Mouse (Mus musculus): ENCODE data around the gene Ptbp3. TPM values are rescaled to one million over a fixed set of nuclear protein-coding genes. Genes with fewer than 3 reads are reported as not detected.
A peak's percentile ranks its signal among the peaks of the same experiment; 100 is the strongest.
"Not testable (repeated sequence)": the region's sequence is repeated elsewhere in the genome, so short reads cannot be mapped to it uniquely, and the experiment has no call there.

The Ptbp3 gene
- total and polyA plus RNA-seq, 2 experiments = 24.1 to 52.6 TPM

DNA sequence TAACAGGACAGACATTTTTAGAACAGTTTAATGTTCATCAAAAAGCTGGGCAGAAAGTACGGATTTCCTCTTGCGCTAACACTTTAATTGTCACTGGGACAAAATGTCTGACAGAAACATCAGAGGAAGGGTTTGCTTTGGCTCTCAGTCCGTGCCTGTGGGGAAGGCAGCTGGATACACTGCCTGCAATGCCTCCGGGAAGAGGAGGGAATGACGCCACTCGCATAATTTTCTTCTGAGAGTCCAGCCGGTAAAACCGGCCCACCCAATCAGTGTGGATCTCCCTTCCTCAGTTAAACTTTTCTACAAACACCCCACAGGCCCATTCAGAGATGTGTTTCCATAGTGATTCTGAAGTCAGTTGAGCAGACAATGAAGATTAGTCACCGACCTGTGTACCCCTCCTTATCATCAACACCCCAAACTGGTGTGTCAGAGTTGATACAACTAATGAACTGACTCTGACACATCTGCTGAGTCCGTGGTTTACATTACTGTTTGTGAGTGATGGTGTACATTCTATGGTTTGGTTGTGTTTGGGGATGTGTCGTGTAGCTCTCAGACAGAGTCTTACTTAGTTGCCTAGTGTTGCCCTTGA lies 23.5 kb upstream of the Ptbp3 start:
- TF ChIP-seq CTCF (IDR thresholded peaks at IDR 0.05; ENCODE audit: low read depth, low read length) (no peak), POLR2A (IDR thresholded peaks at IDR 0.05; ENCODE audit: extremely low read depth, insufficient read depth, low read length) (no peak)
- no peak for DNase-seq (ENCODE audit: extremely low read depth, low read depth, low spot score)
- Histone ChIP-seq H3K27ac (replicated peaks; ENCODE audit: insufficient read depth, low read depth, low read length) (no peak overlapping the region), H3K4me3 (ENCODE audit: insufficient read depth, low read depth, low read length) (no peak overlapping the region), H3K4me1 (ENCODE audit: control insufficient read depth, insufficient read depth, low read length) (0 out of 2 replicates have a peak, but pooled peaks cover 5% of the 10 kb centered on the region), H3K36me3 (ENCODE audit: control insufficient read depth, insufficient read depth, low read length) (no peaks in the 10 kb centered on the region), H3K79me2 (ENCODE audit: control insufficient read depth, insufficient read depth, low read length) (no peaks in the 10 kb centered on the region), H3K9ac (ENCODE audit: low read depth, low read length) (no peak overlapping the region), H3K27me3 (ENCODE audit: control insufficient read depth, insufficient read depth, low read length) (no peaks in the 10 kb centered on the region)
- WGBS = 92% methylated on average over 11 of the region's 11 CpGs

DNA sequence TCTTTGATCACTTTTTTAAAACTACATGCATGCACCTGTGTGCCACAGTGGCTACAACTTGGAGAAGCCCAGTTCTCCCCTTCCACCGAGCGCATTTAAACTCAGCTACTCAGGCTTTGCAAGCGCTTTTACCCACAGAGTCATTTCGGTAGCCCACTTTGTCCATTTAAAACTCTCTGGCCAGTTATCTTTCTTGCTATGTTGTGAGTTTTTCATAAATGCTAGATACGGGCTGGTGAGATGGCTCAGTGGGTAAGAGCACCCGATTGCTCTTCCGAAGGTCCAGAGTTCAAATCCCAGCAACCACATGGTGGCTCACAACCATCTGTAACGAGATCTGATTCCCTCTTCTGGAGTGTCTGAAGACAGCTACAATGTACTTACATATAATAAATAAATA lies 21.4 kb upstream of the Ptbp3 start:
- H3K9ac ChIP-seq (ENCODE audit: low read depth, low read length); DNase-seq (ENCODE audit: extremely low read depth, low read depth, low spot score); H3K4me1 ChIP-seq (ENCODE audit: control insufficient read depth, insufficient read depth, low read length); H3K79me2 ChIP-seq (ENCODE audit: control insufficient read depth, insufficient read depth, low read length); H3K36me3 ChIP-seq (ENCODE audit: control insufficient read depth, insufficient read depth, low read length); H3K27me3 ChIP-seq (ENCODE audit: control insufficient read depth, insufficient read depth, low read length); H3K4me3 ChIP-seq (ENCODE audit: insufficient read depth, low read depth, low read length); H3K27ac ChIP-seq (replicated peaks; ENCODE audit: insufficient read depth, low read depth, low read length): not testable (repeated sequence)
- 92% methylated on average over 8 of the region's 8 CpGs for WGBS

DNA sequence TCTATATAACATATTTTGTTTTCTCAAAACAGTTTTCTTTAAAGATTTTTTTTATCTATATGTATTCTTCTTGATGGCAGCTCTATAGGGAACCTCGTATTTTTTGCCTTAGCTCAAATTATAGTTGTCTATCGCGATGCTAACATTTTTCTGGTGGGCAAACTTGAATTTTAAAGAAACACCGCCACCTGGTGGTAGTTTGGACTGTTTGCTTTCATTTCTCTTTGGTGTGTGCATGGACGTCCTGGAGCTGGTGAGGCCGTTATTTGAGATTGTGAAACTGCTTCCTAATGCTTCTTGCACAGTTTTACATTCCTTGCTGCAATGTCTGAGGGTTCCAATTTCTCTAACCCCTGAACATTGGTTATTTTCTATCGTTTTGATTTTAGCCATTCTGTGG lies 20.4 kb upstream of the Ptbp3 start:
- Histone ChIP-seq H3K4me1 (ENCODE audit: control insufficient read depth, insufficient read depth, low read length) (peaks cover 5% of the 10 kb centered on the region; the same call in 1 of the 2 replicates), H3K79me2 (ENCODE audit: control insufficient read depth, insufficient read depth, low read length) (no peaks in the 10 kb centered on the region), H3K4me3 (ENCODE audit: insufficient read depth, low read depth, low read length) (no peak overlapping the region), H3K36me3 (ENCODE audit: control insufficient read depth, insufficient read depth, low read length) (no peaks in the 10 kb centered on the region), H3K27ac (replicated peaks; ENCODE audit: insufficient read depth, low read depth, low read length) (no peak overlapping the region), H3K9ac (ENCODE audit: low read depth, low read length) (no peak overlapping the region), H3K27me3 (ENCODE audit: control insufficient read depth, insufficient read depth, low read length) (no peaks in the 10 kb centered on the region)
- DNase-seq (ENCODE audit: extremely low read depth, low read depth, low spot score) = peak; percentile 78
- 1% methylated on average over 7 of the region's 7 CpGs for WGBS
- TF ChIP-seq POLR2A (IDR thresholded peaks at IDR 0.05; ENCODE audit: extremely low read depth, insufficient read depth, low read length) (no peak), CTCF (IDR thresholded peaks at IDR 0.05; ENCODE audit: low read depth, low read length) (peak; percentile 29)

DNA sequence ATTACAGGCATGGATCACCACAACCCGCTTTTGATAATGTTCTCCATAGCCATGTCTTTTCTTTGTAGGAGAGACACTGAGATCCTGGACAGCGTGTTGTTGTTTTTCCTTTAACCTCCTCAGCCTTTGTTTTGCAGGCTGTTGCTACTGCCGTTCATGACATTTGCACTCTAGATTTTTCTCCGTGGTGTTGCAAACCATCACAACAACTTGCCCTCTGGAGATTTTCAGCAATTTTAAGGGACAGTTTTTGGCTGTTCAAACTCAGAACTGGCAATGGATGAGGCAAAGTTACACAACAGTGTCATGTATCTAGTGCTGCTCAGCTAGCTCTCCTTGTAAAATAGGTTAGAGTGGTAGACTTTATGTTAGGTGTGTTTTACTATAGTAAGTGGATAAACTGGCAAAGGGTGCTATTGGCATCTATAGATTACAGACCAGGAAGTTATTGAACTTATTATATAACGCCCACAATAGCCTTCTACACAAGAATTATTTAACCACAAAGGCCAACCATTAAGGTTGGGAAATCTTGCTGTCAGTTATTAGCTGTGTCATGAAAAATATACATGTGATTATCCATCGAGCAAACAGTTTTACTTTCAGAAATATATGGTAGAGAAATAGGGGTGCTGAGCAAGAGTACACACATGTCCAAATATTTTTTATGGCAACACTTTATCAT lies 18.6 kb upstream of the Ptbp3 start:
- no peak for TF ChIP-seq POLR2A (IDR thresholded peaks at IDR 0.05; ENCODE audit: extremely low read depth, insufficient read depth, low read length)
- no peak for TF ChIP-seq CTCF (IDR thresholded peaks at IDR 0.05; ENCODE audit: low read depth, low read length)
- Histone ChIP-seq H3K27me3 (ENCODE audit: control insufficient read depth, insufficient read depth, low read length) (no peaks in the 10 kb centered on the region), H3K27ac (replicated peaks; ENCODE audit: insufficient read depth, low read depth, low read length) (peak overlapping the region; percentile 88), H3K4me3 (ENCODE audit: insufficient read depth, low read depth, low read length) (no peak overlapping the region), H3K9ac (ENCODE audit: low read depth, low read length) (no peak overlapping the region), H3K4me1 (ENCODE audit: control insufficient read depth, insufficient read depth, low read length) (peaks cover 5% of the 10 kb centered on the region; the same call in 1 of the 2 replicates), H3K36me3 (ENCODE audit: control insufficient read depth, insufficient read depth, low read length) (no peaks in the 10 kb centered on the region), H3K79me2 (ENCODE audit: control insufficient read depth, insufficient read depth, low read length) (no peaks in the 10 kb centered on the region)
- 38% methylated on average over 6 of the region's 6 CpGs for WGBS
- peak; percentile 95 for DNase-seq (ENCODE audit: extremely low read depth, low read depth, low spot score)

DNA sequence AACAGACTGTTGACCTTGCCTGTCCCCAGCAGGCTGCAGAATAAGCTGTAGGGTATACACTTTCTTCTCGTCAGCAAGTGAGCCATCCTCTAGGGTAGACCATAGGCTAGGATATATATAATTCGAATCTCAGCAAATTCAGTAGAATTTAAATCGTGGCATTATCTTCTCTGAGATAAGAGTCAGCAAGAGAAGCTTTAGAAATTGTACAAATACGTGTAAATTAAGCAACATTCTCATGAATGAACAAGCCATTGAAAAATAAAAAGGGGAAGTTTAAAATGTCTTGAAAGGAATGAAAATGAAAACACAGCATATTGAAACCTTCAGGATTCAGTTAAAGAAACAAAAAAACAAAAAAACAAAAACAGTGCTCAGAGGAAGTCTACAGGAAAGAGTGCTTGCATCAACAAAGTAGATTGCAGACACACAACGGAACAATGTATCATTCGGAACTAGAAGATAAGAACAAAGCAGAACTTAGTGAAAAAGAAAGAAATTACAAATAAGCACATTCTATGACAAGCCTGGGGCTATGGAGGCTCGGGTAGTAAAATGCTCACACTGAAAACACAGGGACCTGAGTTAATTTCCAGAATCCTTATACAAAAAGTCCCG lies 16.5 kb upstream of the Ptbp3 start:
- TF ChIP-seq CTCF (IDR thresholded peaks at IDR 0.05; ENCODE audit: low read depth, low read length) (no peak), POLR2A (IDR thresholded peaks at IDR 0.05; ENCODE audit: extremely low read depth, insufficient read depth, low read length) (no peak)
- WGBS = 74% methylated on average over 8 of the region's 8 CpGs
- no peak overlapping the region for H3K9ac ChIP-seq (ENCODE audit: low read depth, low read length)
- H3K4me3 ChIP-seq (ENCODE audit: insufficient read depth, low read depth, low read length) = no peak overlapping the region
- no peaks in the 10 kb centered on the region for H3K27me3 ChIP-seq (ENCODE audit: control insufficient read depth, insufficient read depth, low read length)
- DNase-seq (ENCODE audit: extremely low read depth, low read depth, low spot score) = no peak
- no peaks in the 10 kb centered on the region for H3K79me2 ChIP-seq (ENCODE audit: control insufficient read depth, insufficient read depth, low read length)
- H3K27ac ChIP-seq (replicated peaks; ENCODE audit: insufficient read depth, low read depth, low read length) = 0 out of 2 replicates have a peak overlapping the region, but pooled peaks have one; percentile 32
- H3K36me3 ChIP-seq (ENCODE audit: control insufficient read depth, insufficient read depth, low read length) = no peaks in the 10 kb centered on the region
- peaks cover 5% of the 10 kb centered on the region; the same call in 1 of the 2 replicates for H3K4me1 ChIP-seq (ENCODE audit: control insufficient read depth, insufficient read depth, low read length)

DNA sequence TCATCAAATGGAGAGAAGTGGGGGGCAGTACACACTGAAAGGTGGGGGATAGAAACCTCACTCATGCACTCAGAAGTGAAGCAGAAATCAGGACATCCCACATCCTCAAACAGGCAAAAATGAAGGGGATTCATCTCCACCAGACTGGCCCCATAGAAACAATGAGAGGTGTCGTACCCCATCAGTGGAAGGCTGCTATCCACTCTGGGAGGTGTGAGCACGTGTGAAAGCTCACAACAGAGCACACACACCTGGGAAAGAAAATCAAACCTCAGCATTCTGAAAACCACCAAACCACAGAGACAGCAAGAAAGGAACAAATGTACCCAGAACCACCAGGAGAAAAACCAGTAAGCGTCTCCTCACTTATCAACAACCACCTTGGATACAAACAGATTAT lies 15.0 kb upstream of the Ptbp3 start:
- 89% methylated on average over 3 of the region's 3 CpGs for WGBS
- H3K9ac ChIP-seq (ENCODE audit: low read depth, low read length) = no peak overlapping the region
- H3K27ac ChIP-seq (replicated peaks; ENCODE audit: insufficient read depth, low read depth, low read length) = no peak overlapping the region
- H3K79me2 ChIP-seq (ENCODE audit: control insufficient read depth, insufficient read depth, low read length) = no peaks in the 10 kb centered on the region
- no peaks in the 10 kb centered on the region for H3K27me3 ChIP-seq (ENCODE audit: control insufficient read depth, insufficient read depth, low read length)
- no peaks in the 10 kb centered on the region for H3K36me3 ChIP-seq (ENCODE audit: control insufficient read depth, insufficient read depth, low read length)
- TF ChIP-seq POLR2A (IDR thresholded peaks at IDR 0.05; ENCODE audit: extremely low read depth, insufficient read depth, low read length) (no peak), CTCF (IDR thresholded peaks at IDR 0.05; ENCODE audit: low read depth, low read length) (no peak)
- peaks cover 5% of the 10 kb centered on the region; the same call in 1 of the 2 replicates for H3K4me1 ChIP-seq (ENCODE audit: control insufficient read depth, insufficient read depth, low read length)
- DNase-seq (ENCODE audit: extremely low read depth, low read depth, low spot score) = no peak
- H3K4me3 ChIP-seq (ENCODE audit: insufficient read depth, low read depth, low read length) = no peak overlapping the region
